Mouse (Mus musculus) erythroblast, embryonic 14.5 days (primary cell): ENCODE data around the gene Atr. TPM values are rescaled to one million over a fixed set of nuclear protein-coding genes. Genes with fewer than 3 reads are reported as not detected.
A peak's percentile ranks its signal among the peaks of the same experiment; 100 is the strongest.

Experiments
- H3K27me3 ChIP-seq: 2 replicates; pipeline ENCODE4 v1.6.1; 2012; ENCODE audit warnings: inconsistent platforms; ENCODE audit not compliant: control insufficient read depth
- H3K36me3 ChIP-seq: 2 replicates; pipeline ENCODE4 v1.6.1; 2012; ENCODE audit warnings: mild to moderate bottlenecking, inconsistent platforms; ENCODE audit not compliant: control insufficient read depth
- H3K4me1 ChIP-seq: 2 replicates; pipeline ENCODE4 v1.6.1; 2012; ENCODE audit warnings: inconsistent platforms; ENCODE audit not compliant: control insufficient read depth
- H3K4me3 ChIP-seq: replicated peaks from 2 replicates; pipeline ENCODE3; 2012; ENCODE audit warnings: moderate library complexity, mild to moderate bottlenecking, inconsistent platforms
- H3K9me3 ChIP-seq: 2 replicates; pipeline ENCODE4 v1.6.1; 2012; ENCODE audit warnings: low read length, inconsistent platforms, mixed read lengths; ENCODE audit not compliant: control insufficient read depth
- GATA1 ChIP-seq: IDR thresholded peaks from 2 replicates; pipeline ENCODE4 v1.6.1; 2012; ENCODE audit warnings: low read length, inconsistent platforms, mixed read lengths
- TAL1 ChIP-seq: IDR thresholded peaks from 3 replicates; pipeline ENCODE4 v1.6.1; 2012; ENCODE audit warnings: low read length, inconsistent platforms, mixed read lengths
- polyA plus RNA-seq: library from polyadenylated mRNA; stranded (reverse); fragments of >175 nt; gene quantifications from 2 replicates; pipeline ENCODE4 v1.2.3, GENCODE M21; 2012

Gene Atr
- polyA plus RNA-seq = 0.02 and 0.03 TPM in 2 replicates

DNA sequence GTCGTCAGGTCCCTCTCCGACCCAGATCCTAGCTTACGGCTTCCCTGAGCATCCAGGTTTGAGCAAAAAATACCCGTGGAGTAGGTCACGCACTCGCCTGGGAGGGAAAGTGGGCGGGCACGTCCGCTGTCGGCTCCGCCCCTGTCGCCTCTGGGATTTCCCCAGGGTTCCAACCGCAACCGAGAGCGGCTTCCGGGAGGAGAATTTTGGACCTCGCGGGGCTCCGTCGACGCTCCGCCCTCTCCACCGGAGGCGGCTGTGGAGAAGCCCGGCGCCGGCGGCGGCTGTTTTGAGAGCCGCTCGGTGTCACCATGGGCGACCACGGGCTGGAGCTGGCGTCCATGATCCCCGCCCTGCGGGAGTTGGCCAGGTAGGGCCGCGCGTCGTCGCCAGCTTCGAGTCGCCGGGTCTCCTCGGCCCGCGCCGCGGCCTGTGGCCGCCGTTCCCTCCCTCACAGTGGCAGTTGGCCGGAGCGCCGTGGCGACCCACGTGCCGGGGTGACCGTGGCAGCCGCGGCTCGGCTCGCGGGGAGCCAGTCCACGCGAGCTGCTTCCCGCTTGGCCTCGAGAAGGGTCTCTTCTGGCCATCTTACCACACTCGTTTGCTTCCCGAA is at the start of gene Atr:
Gene Atr (plus strand): TSS at position 184 of the 613 bp plus-strand sequence.
- no peaks in the 10 kb centered on the region; the same call in 1 of the 2 replicates for H3K36me3 ChIP-seq
- H3K27me3 ChIP-seq = no peaks in the 10 kb centered on the region
- no peaks in the 10 kb centered on the region for H3K9me3 ChIP-seq
- H3K4me3 ChIP-seq = peak within 1 kb of the TSS; percentile 97
- peaks cover 18% of the 10 kb centered on the region for H3K4me1 ChIP-seq
- TF ChIP-seq TAL1 (no peak), GATA1 (no peak)

DNA sequence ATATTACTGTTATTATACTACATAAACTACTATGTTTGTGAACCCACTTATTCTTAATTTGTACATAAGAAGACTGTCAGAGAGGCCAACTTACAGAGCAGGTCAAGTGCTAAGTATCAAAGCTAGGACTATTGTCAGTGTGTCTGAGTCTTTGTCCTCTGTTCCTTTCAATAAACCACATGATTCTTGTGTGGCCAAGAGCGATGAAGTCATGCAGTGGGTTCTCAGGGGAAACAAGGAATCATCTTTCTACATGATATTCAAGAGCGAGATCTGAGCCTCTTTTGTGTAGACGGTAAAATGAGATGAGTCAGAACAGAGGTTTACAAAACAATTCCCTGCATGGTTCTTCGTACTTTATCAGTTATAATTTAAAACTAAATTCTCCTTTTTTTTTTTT is 47.8 kb upstream of the Atr start:
- Histone ChIP-seq H3K27me3 (no peaks in the 10 kb centered on the region), H3K4me1 (no peaks in the 10 kb centered on the region), H3K9me3 (peaks cover 2% of the 10 kb centered on the region; the same call in 1 of the 2 replicates), H3K4me3 (no peak overlapping the region), H3K36me3 (no peaks in the 10 kb centered on the region)
- TF ChIP-seq TAL1 (no peak), GATA1 (no peak)

DNA sequence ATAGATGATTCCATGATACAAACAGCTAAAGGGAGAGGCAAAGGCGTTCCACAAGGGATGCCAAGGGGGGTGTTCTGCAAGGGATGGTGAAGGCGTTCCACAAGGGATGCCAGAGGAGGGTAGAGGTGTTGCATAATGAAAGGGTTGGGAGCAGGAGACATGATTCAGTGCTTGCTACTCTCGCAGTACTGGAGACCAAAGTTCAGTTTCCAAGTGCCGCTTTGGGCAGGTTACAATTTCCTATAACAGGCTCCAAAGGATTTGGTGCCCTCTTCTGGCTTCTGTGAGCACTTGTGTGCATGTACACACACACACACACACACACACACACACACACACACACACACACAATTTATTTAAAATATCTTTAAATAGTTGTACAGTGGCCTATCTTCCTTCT is 45.6 kb upstream of the Atr start:
- Histone ChIP-seq H3K9me3 (peaks cover 2% of the 10 kb centered on the region; the same call in 1 of the 2 replicates), H3K4me3 (no peak overlapping the region), H3K36me3 (no peaks in the 10 kb centered on the region), H3K27me3 (no peaks in the 10 kb centered on the region), H3K4me1 (no peaks in the 10 kb centered on the region)
- no peak for TF ChIP-seq TAL1
- TF ChIP-seq GATA1 = no peak

DNA sequence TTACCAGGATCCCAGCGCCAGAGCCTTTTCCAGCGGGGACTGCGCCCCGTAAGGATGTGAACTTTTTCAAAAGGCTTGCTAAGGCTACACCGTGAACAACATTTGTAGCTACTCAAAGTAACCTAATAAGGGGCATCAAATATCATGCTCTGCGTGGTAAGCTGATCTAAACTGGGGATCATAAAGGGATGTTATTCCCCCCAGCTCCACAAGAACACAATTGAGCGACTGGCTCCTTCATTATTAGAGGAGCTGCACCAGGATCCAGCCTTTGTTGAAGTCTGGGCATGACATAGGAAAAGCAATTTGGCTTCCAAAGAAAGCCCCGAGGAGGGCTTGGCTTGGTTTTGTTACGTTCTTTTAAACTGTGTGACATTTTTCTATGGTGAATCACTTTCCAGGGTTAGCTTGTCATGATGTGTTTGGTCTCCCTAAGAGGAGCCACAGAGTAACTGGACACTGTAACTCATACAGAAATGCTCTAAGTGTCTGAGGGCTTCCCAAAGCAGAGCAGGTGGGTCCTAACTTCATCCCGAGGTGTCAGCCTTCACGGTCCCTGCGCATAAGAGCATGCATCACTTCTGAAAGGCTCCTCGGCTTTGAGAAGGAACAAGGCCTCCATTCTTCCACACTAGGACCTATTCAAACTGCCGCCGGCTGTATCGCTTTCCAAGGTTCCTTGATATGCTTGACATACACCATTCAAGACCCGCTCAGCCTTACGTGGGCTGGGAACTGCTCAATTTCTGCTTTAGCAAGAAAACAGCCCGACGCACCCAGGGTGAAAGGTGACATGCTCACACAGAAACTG is 43.5 kb upstream of the Atr start:
- no peaks in the 10 kb centered on the region for H3K27me3 ChIP-seq
- H3K4me3 ChIP-seq = no peak overlapping the region
- H3K9me3 ChIP-seq = peaks cover 2% of the 10 kb centered on the region; the same call in 1 of the 2 replicates
- H3K36me3 ChIP-seq = no peaks in the 10 kb centered on the region
- TF ChIP-seq GATA1 (no peak), TAL1 (no peak)
- H3K4me1 ChIP-seq = no peaks in the 10 kb centered on the region

DNA sequence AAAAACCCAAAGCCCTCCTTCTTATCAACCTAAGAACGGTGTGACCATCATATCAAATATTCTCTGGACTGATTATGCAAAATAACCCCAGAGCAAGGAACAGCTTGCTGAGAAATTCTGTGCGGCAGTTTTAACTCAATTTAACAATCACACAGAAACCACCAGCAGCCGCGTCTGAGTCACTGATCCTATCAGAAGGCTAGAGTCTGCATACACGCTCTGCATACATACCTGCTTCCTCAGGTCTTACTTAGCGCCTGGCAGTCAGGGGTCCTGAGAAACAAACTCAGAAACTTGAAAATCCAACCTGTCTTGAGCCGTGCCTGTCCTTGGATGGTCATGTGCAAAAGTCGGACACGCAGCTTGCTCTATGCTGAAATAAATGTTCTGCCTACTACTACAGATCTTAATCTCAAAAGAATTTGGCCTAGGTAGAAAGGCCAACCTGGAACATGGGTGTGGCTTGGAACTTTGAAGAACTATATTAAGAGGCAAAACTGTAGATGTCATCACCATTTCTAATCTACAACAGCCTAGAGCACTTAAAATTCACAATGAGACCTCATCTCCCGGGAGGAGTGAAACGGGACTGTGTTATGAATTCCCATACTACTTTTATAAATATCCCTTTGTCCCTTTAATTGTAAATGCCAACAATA is 42.3 kb upstream of the Atr start:
- Histone ChIP-seq H3K36me3 (no peaks in the 10 kb centered on the region), H3K4me3 (no peak overlapping the region), H3K27me3 (no peaks in the 10 kb centered on the region), H3K4me1 (no peaks in the 10 kb centered on the region), H3K9me3 (peaks cover 2% of the 10 kb centered on the region; the same call in 1 of the 2 replicates)
- TF ChIP-seq TAL1 (no peak), GATA1 (no peak)

DNA sequence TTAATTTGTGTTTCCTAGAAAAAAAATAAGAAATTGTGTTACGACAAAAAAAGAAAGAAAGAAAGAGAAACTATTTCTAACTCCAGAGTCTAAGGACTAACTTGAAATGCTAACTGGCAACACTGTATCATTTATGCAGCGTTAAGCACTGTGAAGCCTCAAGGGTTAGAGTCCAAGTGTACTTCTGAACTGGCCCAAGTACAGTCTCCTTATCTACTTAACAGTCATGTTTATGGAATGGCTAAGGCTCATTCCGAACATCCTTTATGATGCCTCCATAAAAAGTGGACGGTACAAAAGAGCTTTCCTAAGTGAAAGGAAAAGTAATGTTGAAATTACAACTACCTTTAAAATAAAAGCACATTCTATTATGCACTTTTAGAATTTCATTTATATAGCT is 41.7 kb upstream of the Atr start:
- TF ChIP-seq TAL1 = no peak
- TF ChIP-seq GATA1 = no peak
- Histone ChIP-seq H3K4me1 (no peaks in the 10 kb centered on the region), H3K36me3 (no peaks in the 10 kb centered on the region)

DNA sequence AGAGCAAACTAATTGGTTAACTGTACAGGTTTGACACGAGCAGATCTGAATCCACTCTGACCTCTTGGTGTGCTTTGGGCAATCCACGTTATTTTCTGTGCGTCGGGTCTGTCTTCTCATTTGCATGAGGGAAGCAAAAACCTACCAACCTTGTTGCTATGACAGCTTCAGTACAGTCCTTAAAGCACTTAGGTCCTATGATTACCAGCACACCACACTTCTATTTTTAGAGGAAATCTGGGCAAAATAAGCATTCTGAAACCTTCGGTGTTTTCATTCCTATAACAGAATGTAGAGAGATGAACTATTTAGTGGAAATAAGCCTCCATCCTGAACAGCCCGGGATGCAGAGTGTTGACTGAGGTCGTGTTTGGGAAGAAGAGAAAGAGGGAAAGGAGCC is 34.9 kb upstream of the Atr start:
- Histone ChIP-seq H3K4me1 (no peaks in the 10 kb centered on the region), H3K27me3 (no peaks in the 10 kb centered on the region), H3K36me3 (no peaks in the 10 kb centered on the region), H3K4me3 (no peak overlapping the region), H3K9me3 (no peaks in the 10 kb centered on the region)
- no peak for TF ChIP-seq TAL1
- TF ChIP-seq GATA1 = no peak

More for the DNA sequence above, 41.7 kb upstream of the Atr start:
- H3K9me3 ChIP-seq = peaks cover 2% of the 10 kb centered on the region; the same call in 1 of the 2 replicates
- no peaks in the 10 kb centered on the region for H3K27me3 ChIP-seq
- H3K4me3 ChIP-seq = no peak overlapping the region

DNA sequence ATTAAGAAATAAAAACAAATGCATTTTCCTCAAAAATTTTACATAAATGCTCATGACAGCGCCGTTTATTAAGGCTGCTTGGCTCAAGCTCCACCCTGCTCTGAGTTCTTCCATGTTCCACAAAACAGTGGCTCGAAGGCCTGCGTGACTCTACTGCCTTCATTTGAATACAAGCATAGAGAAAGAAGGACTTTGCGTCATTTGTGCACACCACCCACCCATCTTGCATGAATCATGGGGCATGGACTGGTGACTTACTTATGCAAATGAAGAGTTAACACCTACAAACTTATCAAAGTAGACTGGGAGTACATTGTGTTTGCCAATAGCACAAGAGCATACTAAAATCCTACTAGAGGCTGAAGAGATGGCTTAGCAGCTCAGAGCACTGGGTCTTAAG is 29.8 kb upstream of the Atr start:
- no peaks in the 10 kb centered on the region for H3K4me1 ChIP-seq
- no peaks in the 10 kb centered on the region for H3K9me3 ChIP-seq
- H3K27me3 ChIP-seq = no peaks in the 10 kb centered on the region
- H3K4me3 ChIP-seq = no peak overlapping the region
- no peak for TF ChIP-seq TAL1
- TF ChIP-seq GATA1 = no peak
- no peaks in the 10 kb centered on the region for H3K36me3 ChIP-seq

DNA sequence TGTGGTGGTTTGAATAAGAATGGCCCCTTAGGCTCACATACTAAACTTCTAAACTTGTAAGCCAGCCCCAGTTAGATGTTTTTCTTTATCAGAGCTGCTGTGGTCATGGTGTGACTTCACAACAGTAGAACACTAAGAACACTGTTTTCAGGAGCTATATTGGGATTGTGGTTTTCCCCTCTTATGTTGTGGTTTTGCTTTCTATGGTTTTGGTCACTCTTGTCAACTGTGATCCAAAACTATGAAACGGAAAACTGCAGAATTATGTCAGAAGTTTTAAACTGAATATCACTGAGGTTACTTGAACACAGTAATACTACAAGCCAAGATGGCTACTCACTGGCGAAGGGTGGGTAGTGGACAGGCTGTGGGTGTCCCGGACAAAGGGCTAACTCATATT is 24.6 kb upstream of the Atr start:
- H3K4me3 ChIP-seq = no peak overlapping the region

More for the DNA sequence above, 24.6 kb upstream of the Atr start:
- Histone ChIP-seq H3K36me3 (no peaks in the 10 kb centered on the region), H3K27me3 (no peaks in the 10 kb centered on the region), H3K9me3 (no peaks in the 10 kb centered on the region), H3K4me1 (no peaks in the 10 kb centered on the region)
- TF ChIP-seq TAL1 (no peak), GATA1 (no peak)
